In genomic region chr12:81642361-81643082, GRCm38 (mm10) we compare ENCODE assay signal across 16 mouse cellular contexts. TPM values are rescaled to one million over a fixed set of nuclear protein-coding genes. Genes with fewer than 3 reads are reported as not detected.
DNase-seq lines count a peak whose midpoint lies in the region; ATAC-seq lines count a peak whose summit lies in the region.
"Had no signal": no experiment of that assay in that cellular context is flagged by ENCODE, and none has a peak within 500 bp of the region (broad histone marks: within the 10 kb centered on the region; RNA-seq: fewer than 3 reads in every experiment).

No protein-coding gene starts in this region.

- no peaks in the 10 kb centered on the region for H3K9me3 ChIP-seq in midbrain, embryonic 14.5 days (ENCODE audit: control insufficient read depth, low read length)
- H3K9me3 ChIP-seq in midbrain, embryonic 15.5 days, result no peaks in the 10 kb centered on the region
- H3K9me3 ChIP-seq in hindbrain, embryonic 13.5 days, result no peaks in the 10 kb centered on the region
- H3K9me3 ChIP-seq: embryonic facial prominence, embryonic 10.5 days; G1E; kidney, embryonic 15.5 days had no signal

- 29% methylated on average over 11 of the region's 11 CpGs for WGBS in midbrain, embryonic 14.5 days
- 30% methylated on average over 11 of the region's 11 CpGs for WGBS in midbrain, embryonic 15.5 days
- WGBS in hindbrain, embryonic 13.5 days, result 15% methylated on average over 11 of the region's 11 CpGs

- no peak overlapping the region for H3K9ac ChIP-seq in midbrain, embryonic 14.5 days (replicated peaks; ENCODE audit: low read length)
- H3K9ac ChIP-seq in midbrain, embryonic 15.5 days, result no peak overlapping the region
- no peak overlapping the region for H3K9ac ChIP-seq in hindbrain, embryonic 13.5 days
- H3K9ac ChIP-seq: kidney, embryonic 15.5 days had no signal

- no peaks in the 10 kb centered on the region for H3K4me1 ChIP-seq in midbrain, embryonic 14.5 days (ENCODE audit: control insufficient read depth, insufficient read depth, low read length)
- 0 out of 2 replicates have a peak, but pooled peaks cover 4% of the 10 kb centered on the region for H3K4me1 ChIP-seq in midbrain, embryonic 15.5 days
- peaks cover 14% of the 10 kb centered on the region for H3K4me1 ChIP-seq in hindbrain, embryonic 13.5 days (replicated peaks)
- H3K4me1 ChIP-seq: kidney, embryonic 15.5 days had no signal

- H3K27me3 ChIP-seq in midbrain, embryonic 14.5 days (ENCODE audit: control insufficient read depth, insufficient read depth, low read length), result no peaks in the 10 kb centered on the region
- H3K27me3 ChIP-seq in midbrain, embryonic 15.5 days (replicated peaks), result no peaks in the 10 kb centered on the region
- no peaks in the 10 kb centered on the region for H3K27me3 ChIP-seq in hindbrain, embryonic 13.5 days
- H3K27me3 ChIP-seq: kidney, embryonic 15.5 days had no signal

- ATAC-seq in midbrain, embryonic 14.5 days (ENCODE audit: low FRiP score, low TSS enrichment), result no peak
- ATAC-seq in midbrain, embryonic 15.5 days (replicated peaks), result no peak
- ATAC-seq in hindbrain, embryonic 13.5 days (ENCODE audit: low FRiP score), result peak; percentile 61; the same call in 1 of the 2 replicates

- no peak overlapping the region for H3K27ac ChIP-seq in midbrain, embryonic 14.5 days (replicated peaks; ENCODE audit: low read depth, low read length)
- H3K27ac ChIP-seq in midbrain, embryonic 15.5 days, result no peak overlapping the region
- 0 out of 2 replicates have a peak overlapping the region, but pooled peaks have one; percentile 15 for H3K27ac ChIP-seq in hindbrain, embryonic 13.5 days
- H3K27ac ChIP-seq: embryonic facial prominence, embryonic 10.5 days; heart, adult 2 months; kidney, embryonic 15.5 days; left cerebral cortex, adult 2 months had no signal

- H3K4me3 ChIP-seq in midbrain, embryonic 14.5 days (replicated peaks; ENCODE audit: low read depth, low read length), result no peak overlapping the region
- H3K4me3 ChIP-seq in midbrain, embryonic 15.5 days, result no peak overlapping the region
- no peak overlapping the region for H3K4me3 ChIP-seq in hindbrain, embryonic 13.5 days
- H3K4me3 ChIP-seq: embryonic facial prominence, embryonic 10.5 days; heart, adult 2 months; kidney, embryonic 15.5 days; left cerebral cortex, adult 2 months had no signal

- no peaks in the 10 kb centered on the region for H3K36me3 ChIP-seq in midbrain, embryonic 14.5 days (ENCODE audit: control insufficient read depth, insufficient read depth, low read length)
- no peaks in the 10 kb centered on the region for H3K36me3 ChIP-seq in midbrain, embryonic 15.5 days (replicated peaks)
- H3K36me3 ChIP-seq in hindbrain, embryonic 13.5 days, result peaks cover 4% of the 10 kb centered on the region; the same call in 1 of the 2 replicates
- H3K36me3 ChIP-seq: embryonic facial prominence, embryonic 10.5 days; G1E; kidney, embryonic 15.5 days had no signal

- DNase-seq in cerebellum, postnatal 10 days, result peak; percentile 20 to 57
- no peak for DNase-seq in cerebellum, adult 18-20 months
- peak; percentile 21 for DNase-seq in midbrain, embryonic 14.5 days
- DNase-seq in retina, embryonic 14.5 days (ENCODE audit: low spot score), result peak; percentile 15
- DNase-seq in thymus, postnatal 25 days, result no peak
- no peak for DNase-seq in natural killer cell, adult 2 months (ENCODE audit: low spot score in 2 of 2)
- DNase-seq: heart, adult 2 months; heart, postnatal 4 days; lung, postnatal 10 days had no signal

- no peak overlapping the region for H3K4me2 ChIP-seq in midbrain, embryonic 14.5 days (ENCODE audit: low read length)
- H3K4me2 ChIP-seq in midbrain, embryonic 15.5 days, result no peak overlapping the region
- no peak overlapping the region for H3K4me2 ChIP-seq in hindbrain, embryonic 13.5 days
- H3K4me2 ChIP-seq: kidney, embryonic 15.5 days had no signal

RNA-seq across cellular contexts. Expression of gene Ttc9, which starts 11.5 kb away (rescaled TPM):
- polyA plus RNA-seq in midbrain, embryonic 14.5 days (2014; fragmentation: Nextera tagmentation; extraction: Ambion mirVana), result 10.7 and 12.6 TPM in 2 replicates
- polyA plus RNA-seq in midbrain, embryonic 15.5 days (2015; fragmentation: Nextera tagmentation; extraction: Ambion mirVana), result 15.2 and 15.4 TPM in 2 replicates
- 8.7 and 9.6 TPM in 2 replicates for polyA plus RNA-seq in hindbrain, embryonic 13.5 days (2015; fragmentation: Nextera tagmentation; extraction: Ambion mirVana)
- polyA plus RNA-seq: G1E; liver, adult 2 months had no signal

RNA-seq across cellular contexts. Expression of gene Med6, which starts 47.7 kb away (rescaled TPM):
- 43.9 and 50.7 TPM in 2 replicates for polyA plus RNA-seq in midbrain, embryonic 14.5 days (2014; fragmentation: Nextera tagmentation; extraction: Ambion mirVana)
- polyA plus RNA-seq in midbrain, embryonic 15.5 days (2015; fragmentation: Nextera tagmentation; extraction: Ambion mirVana), result 38.5 and 40.5 TPM in 2 replicates
- polyA plus RNA-seq in hindbrain, embryonic 13.5 days (2015; fragmentation: Nextera tagmentation; extraction: Ambion mirVana), result 50.1 and 51.9 TPM in 2 replicates

Comparison
In these comparisons a context has a peak if more than half of its experiments do, and no peak if none do; other contexts are left out.
1. DNase-seq: peak in cerebellum, postnatal 10 days (2 of 2), midbrain, embryonic 14.5 days (single experiment) and retina, embryonic 14.5 days (single experiment); none in cerebellum, adult 18-20 months (0 of 2), thymus, postnatal 25 days (single experiment) and natural killer cell, adult 2 months (0 of 2).